ENCODE assay signal across 9 mouse cellular contexts in genomic region chr9:117873172-117873571, GRCm38 (mm10).
DNase-seq lines count a peak whose midpoint lies in the region; ATAC-seq lines count a peak whose summit lies in the region.
"Had no signal": no experiment of that assay in that cellular context is flagged by ENCODE, and none has a peak within 500 bp of the region (broad histone marks: within the 10 kb centered on the region; RNA-seq: fewer than 3 reads in every experiment).

No protein-coding gene starts in this region.

- H3K4me2 ChIP-seq in kidney, embryonic 14.5 days (replicated peaks; ENCODE audit: low read depth, low read length), result peak overlapping the region; percentile 100
- H3K4me2 ChIP-seq in embryonic facial prominence, embryonic 13.5 days, result peak overlapping the region; percentile 100
- peak overlapping the region; percentile 84 for H3K4me2 ChIP-seq in hindbrain, embryonic 15.5 days
- H3K4me2 ChIP-seq in neural tube, embryonic 12.5 days (replicated peaks), result peak overlapping the region; percentile 95

- H3K9me3 ChIP-seq in kidney, embryonic 14.5 days (ENCODE audit: control insufficient read depth, low read length), result no peaks in the 10 kb centered on the region
- H3K9me3 ChIP-seq in embryonic facial prominence, embryonic 13.5 days, result no peaks in the 10 kb centered on the region
- H3K9me3 ChIP-seq in hindbrain, embryonic 15.5 days, result no peaks in the 10 kb centered on the region
- no peaks in the 10 kb centered on the region for H3K9me3 ChIP-seq in neural tube, embryonic 12.5 days

- peaks cover 10% of the 10 kb centered on the region; the same call in 1 of the 2 replicates for H3K4me1 ChIP-seq in kidney, embryonic 14.5 days (ENCODE audit: control insufficient read depth, insufficient read depth, low read length)
- peaks cover 25% of the 10 kb centered on the region for H3K4me1 ChIP-seq in embryonic facial prominence, embryonic 13.5 days
- H3K4me1 ChIP-seq in hindbrain, embryonic 15.5 days (replicated peaks), result peaks cover 22% of the 10 kb centered on the region
- H3K4me1 ChIP-seq in neural tube, embryonic 12.5 days, result peaks cover 15% of the 10 kb centered on the region

- intact Hi-C loops in left cerebral cortex, postnatal 25 days (cut with DNase I), result no loop called here

- no peak for ATAC-seq in kidney, embryonic 14.5 days (ENCODE audit: low FRiP score, low TSS enrichment)
- no peak for ATAC-seq in embryonic facial prominence, embryonic 13.5 days (ENCODE audit: insufficient number of reproducible peaks, insufficient read depth, low FRiP score, low TSS enrichment, low read depth)
- ATAC-seq in hindbrain, embryonic 15.5 days (ENCODE audit: low FRiP score, low read depth), result peak; percentile 35; the same call in 1 of the 2 replicates
- ATAC-seq in neural tube, embryonic 12.5 days (ENCODE audit: low FRiP score, low read depth), result 0 out of 2 replicates have a peak, but pooled peaks have one; percentile 6

- H3K27me3 ChIP-seq in kidney, embryonic 14.5 days (ENCODE audit: control insufficient read depth, insufficient read depth, low read length), result peaks cover 18% of the 10 kb centered on the region
- peaks cover 45% of the 10 kb centered on the region for H3K27me3 ChIP-seq in embryonic facial prominence, embryonic 13.5 days
- H3K27me3 ChIP-seq in hindbrain, embryonic 15.5 days, result no peaks in the 10 kb centered on the region
- H3K27me3 ChIP-seq in neural tube, embryonic 12.5 days (replicated peaks), result peaks cover 15% of the 10 kb centered on the region; the same call in 1 of the 2 replicates

- no peaks in the 10 kb centered on the region for H3K36me3 ChIP-seq in kidney, embryonic 14.5 days (ENCODE audit: control insufficient read depth, insufficient read depth, low read length)
- H3K36me3 ChIP-seq in embryonic facial prominence, embryonic 13.5 days, result no peaks in the 10 kb centered on the region
- no peaks in the 10 kb centered on the region for H3K36me3 ChIP-seq in hindbrain, embryonic 15.5 days
- no peaks in the 10 kb centered on the region for H3K36me3 ChIP-seq in neural tube, embryonic 12.5 days

- H3K4me3 ChIP-seq in kidney, embryonic 14.5 days (ENCODE audit: low read length), result peak overlapping the region; percentile 64
- peak overlapping the region; percentile 65 for H3K4me3 ChIP-seq in embryonic facial prominence, embryonic 13.5 days
- H3K4me3 ChIP-seq in hindbrain, embryonic 15.5 days, result peak overlapping the region; percentile 65
- peak overlapping the region; percentile 59 for H3K4me3 ChIP-seq in neural tube, embryonic 12.5 days

- peak overlapping the region; percentile 56; the same call in 1 of the 2 replicates for H3K9ac ChIP-seq in kidney, embryonic 14.5 days (ENCODE audit: low read depth, low read length)
- peak overlapping the region; percentile 72 for H3K9ac ChIP-seq in embryonic facial prominence, embryonic 13.5 days
- peak overlapping the region; percentile 72 for H3K9ac ChIP-seq in hindbrain, embryonic 15.5 days
- H3K9ac ChIP-seq in neural tube, embryonic 12.5 days, result peak overlapping the region; percentile 67

- WGBS in kidney, embryonic 14.5 days, result 26% methylated on average over 8 of the region's 8 CpGs
- WGBS in embryonic facial prominence, embryonic 13.5 days, result 21% methylated on average over 8 of the region's 8 CpGs
- 35% methylated on average over 8 of the region's 8 CpGs for WGBS in hindbrain, embryonic 15.5 days
- 33% methylated on average over 8 of the region's 8 CpGs for WGBS in neural tube, embryonic 12.5 days

- H3K27ac ChIP-seq in kidney, embryonic 14.5 days (ENCODE audit: low read depth, low read length), result no peak overlapping the region
- H3K27ac ChIP-seq in embryonic facial prominence, embryonic 13.5 days, result no peak overlapping the region
- peak overlapping the region; percentile 88 for H3K27ac ChIP-seq in hindbrain, embryonic 15.5 days (replicated peaks)
- H3K27ac ChIP-seq in neural tube, embryonic 12.5 days, result no peak overlapping the region

- DNase-seq in kidney, adult 8-10 months, result no peak
- DNase-seq in kidney, adult 9 months, result no peak
- DNase-seq in kidney, postnatal 36 days, result no peak
- DNase-seq in left cerebral cortex, postnatal 25 days (ENCODE audit: low spot score in 2 of 2), result no peak
- DNase-seq: thymus, postnatal 25 days had no signal

Comparison
In these comparisons a context has a peak if more than half of its experiments do, and no peak if none do; other contexts are left out.
1. ATAC-seq: peak in hindbrain, embryonic 15.5 days (single experiment) and neural tube, embryonic 12.5 days (single experiment); none in kidney, embryonic 14.5 days (single experiment) and embryonic facial prominence, embryonic 13.5 days (single experiment).
2. Peak in every context shown above with its lines, with median percentiles within 50 percentile points of each other: H3K4me2 ChIP-seq, H3K4me3 ChIP-seq and H3K9ac ChIP-seq.